Mouse (Mus musculus) bone marrow macrophage, adult 2 months (primary cell): Measurements from ENCODE around the gene Msh2.

Experiments
- CTCF ChIP-seq: IDR thresholded peaks from 2 replicates; pipeline ENCODE4 v1.5.1; 2012; ENCODE audit warnings: low read depth, mild to moderate bottlenecking, low read length, moderate library complexity
- POLR2A ChIP-seq: IDR thresholded peaks from 2 replicates; pipeline ENCODE4 v1.6.1; 2012; ENCODE audit warnings: mild to moderate bottlenecking, low read depth, low read length, borderline replicate concordance

DNA sequence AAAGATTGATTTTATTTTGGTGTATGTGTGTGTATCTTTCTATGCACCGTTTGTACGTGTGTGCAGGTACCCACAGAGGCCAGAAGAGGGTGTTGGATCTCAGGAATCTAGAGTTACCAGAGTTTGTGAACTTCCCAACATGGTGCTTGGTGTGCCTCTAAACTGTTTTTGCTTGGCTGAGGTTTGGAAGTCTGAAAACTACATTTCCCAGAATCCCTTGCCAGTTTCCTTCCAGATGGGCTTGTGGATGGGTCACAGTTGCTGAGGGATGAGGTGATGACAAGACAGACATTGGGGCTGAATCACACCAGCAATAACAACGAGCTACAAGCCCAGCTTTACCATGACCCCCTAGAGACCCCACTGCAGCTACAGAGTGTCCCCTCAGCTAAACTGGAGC, 65.0 kb downstream of the Msh2 start:
- no peak for TF ChIP-seq CTCF
- no peak for TF ChIP-seq POLR2A
